Mouse (Mus musculus) bone marrow, adult 2 months (tissue): ENCODE data around the gene Gm12830.

Source experiments
- CTCF ChIP-seq: fragments of 200-500 bp; IDR thresholded peaks from 2 replicates; pipeline ENCODE4 v1.5.1; 2011; ENCODE audit warnings: low read length, control low read depth; ENCODE audit not compliant: control insufficient read depth, insufficient read depth
- POLR2A ChIP-seq: fragments of 200-500 bp; IDR thresholded peaks from 2 replicates; pipeline ENCODE4 v1.6.1; 2011; ENCODE audit warnings: low read depth, mild to moderate bottlenecking, control low read depth, low read length, borderline replicate concordance; ENCODE audit not compliant: control insufficient read depth

- TF ChIP-seq CTCF (no peak), POLR2A (no peak)
These were observed 84.0 kb downstream of the Gm12830 start for GRCm38 (mm10) chr4:114905501-114905900.
